Mouse (Mus musculus) adrenal gland, adult 18-20 months (tissue): Measurements from ENCODE around the gene Hsf5. TPM values are rescaled to one million over a fixed set of nuclear protein-coding genes. Genes with fewer than 3 reads are reported as not detected.

ENCODE experiments used
- DNase-seq, 2 experiments: peaks; one replicate each; pipeline ENCODE4 v3.0.0; 2021 to 2022; ENCODE audit warnings: low spot score in 2 of 2
- long read RNA-seq, 2 experiments: library from polyadenylated mRNA; stranded (forward); transcript quantifications; one replicate each; pipeline ENCODE4 v2.0.0; 2021
- total RNA-seq, 2 experiments: library from RNA; stranded (reverse); gene quantifications; 1 replicate in 1 of 2; 2 replicates in 1 of 2; pipeline ENCODE4 v1.2.3; 2021

Gene Hsf5
- total RNA-seq, result under 1 TPM; 0.06 to 0.07 TPM
- long read RNA-seq, experiment 1, result 0 reads
- long read RNA-seq, experiment 2, result 0 reads

- DNase-seq, result no peak
Observed at GRCm38 (mm10) chr11:87616790-87617474, at the start of gene Hsf5. Gene Hsf5 (plus strand): TSS chr11:87617164.

- no peak for DNase-seq
Observed at GRCm38 (mm10) chr11:87568255-87568953, 48.6 kb upstream of the Hsf5 start, which contains the start of gene Sept4. Gene Sept4 (plus strand): TSS chr11:87568903.

- no peak for DNase-seq
Observed at GRCm38 (mm10) chr11:87570743-87571142, 46.2 kb upstream of the Hsf5 start.

GRCm38 (mm10) chr11:87571361-87571950 lies 45.5 kb upstream of the Hsf5 start:
- no peak for DNase-seq

- DNase-seq, result no peak
Observed at GRCm38 (mm10) chr11:87573751-87574150, 43.2 kb upstream of the Hsf5 start.

GRCm38 (mm10) chr11:87574520-87575180 lies 42.3 kb upstream of the Hsf5 start:
- DNase-seq, result no peak

- no peak for DNase-seq
Observed at GRCm38 (mm10) chr11:87577601-87578248, 39.2 kb upstream of the Hsf5 start.

GRCm38 (mm10) chr11:87578249-87578962 lies 38.6 kb upstream of the Hsf5 start:
- peak; percentile 61 to 62 for DNase-seq

GRCm38 (mm10) chr11:87578963-87579601 lies 37.9 kb upstream of the Hsf5 start:
- DNase-seq, result no peak

GRCm38 (mm10) chr11:87579713-87580112 lies 37.3 kb upstream of the Hsf5 start:
- no peak for DNase-seq

GRCm38 (mm10) chr11:87580543-87581085 lies 36.4 kb upstream of the Hsf5 start:
- no peak for DNase-seq

- no peak for DNase-seq
Observed at GRCm38 (mm10) chr11:87581161-87581865, 35.7 kb upstream of the Hsf5 start.

- no peak for DNase-seq
Observed at GRCm38 (mm10) chr11:87581933-87582710, 34.8 kb upstream of the Hsf5 start.

- no peak for DNase-seq
Observed at GRCm38 (mm10) chr11:87583291-87584034, 33.5 kb upstream of the Hsf5 start.

GRCm38 (mm10) chr11:87584711-87585505 lies 32.1 kb upstream of the Hsf5 start:
- no peak for DNase-seq

GRCm38 (mm10) chr11:87587211-87587874 lies 29.6 kb upstream of the Hsf5 start:
- DNase-seq, result no peak
